Mouse (Mus musculus) embryonic facial prominence, embryonic 10.5 days (tissue): ENCODE measurements around the gene Mvd. TPM values are rescaled to one million over a fixed set of nuclear protein-coding genes. Genes with fewer than 3 reads are reported as not detected.

Source experiments
- DNase-seq: peaks from one replicate; pipeline ENCODE4 v3.0.0-alpha.2; 2017; ENCODE audit warnings: low spot score
- H3K27ac ChIP-seq: fragments of 300-500 bp; sonication (generic); replicated peaks from 2 replicates; pipeline ENCODE4 v1.5.1; 2016; ENCODE audit warnings: mild to moderate bottlenecking
- H3K27me3 ChIP-seq: fragments of 300-500 bp; sonication (generic); replicated peaks from 2 replicates; pipeline ENCODE4 v1.6.1; 2016; ENCODE audit warnings: low read depth, mild to moderate bottlenecking; ENCODE audit not compliant: poor library complexity, severe bottlenecking
- H3K36me3 ChIP-seq: fragments of 300-500 bp; sonication (generic); replicated peaks from 2 replicates; pipeline ENCODE4 v1.6.1; 2016; ENCODE audit warnings: mild to moderate bottlenecking, moderate library complexity
- H3K4me1 ChIP-seq: fragments of 300-500 bp; sonication (generic); 2 replicates; pipeline ENCODE4 v1.6.1; 2016
- H3K4me3 ChIP-seq: fragments of 300-500 bp; sonication (generic); 2 replicates; pipeline ENCODE4 v1.5.1; 2016; ENCODE audit warnings: mild to moderate bottlenecking, moderate library complexity
- H3K9me3 ChIP-seq: fragments of 300-500 bp; sonication (generic); 2 replicates; pipeline ENCODE4 v1.6.1; 2016; ENCODE audit warnings: mild to moderate bottlenecking
- WGBS: fragments of 180-500 bp; shearing (Covaris S2); methylation state at CpG from one replicate; pipeline ENCODE4 v1.1.7; 2016; 5-methylcytosine and 5-hydroxymethylcytosine counted together
- polyA plus RNA-seq: library from polyadenylated mRNA; unstranded; fragments of >200 nt; fragmentation: Nextera tagmentation; extraction: Ambion mirVana; gene quantifications from 2 replicates; pipeline ENCODE4 v1.2.1, GENCODE M21; 2016

Mvd gene
- polyA plus RNA-seq, 1 experiment from 2014 or later = 51.2 TPM

DNA sequence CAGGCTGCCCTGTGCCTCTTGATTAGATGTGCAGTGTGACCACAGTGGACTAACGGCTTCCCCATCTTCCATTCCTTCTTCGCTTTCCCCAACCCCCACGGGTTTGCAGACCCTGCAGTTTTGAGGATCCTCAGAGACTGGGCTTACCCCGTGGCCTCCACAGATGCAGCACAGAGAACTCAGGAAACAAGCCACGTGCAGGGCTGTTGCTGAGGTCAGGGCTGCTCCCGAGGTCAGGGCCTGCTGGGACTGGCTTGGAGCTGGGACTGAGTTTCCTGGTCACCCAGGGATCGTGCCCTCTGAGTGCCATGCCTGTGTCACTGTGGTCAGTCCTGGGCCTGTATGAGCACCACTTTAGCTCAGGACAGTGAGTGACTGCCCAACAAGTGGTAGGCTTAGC lies 21.8 kb upstream of the Mvd start:
- DNase-seq = no peak
- Histone ChIP-seq H3K27ac (0 out of 2 replicates have a peak overlapping the region, but pooled peaks have one; percentile 20), H3K36me3 (peaks cover 49% of the 10 kb centered on the region), H3K4me3 (no peak overlapping the region), H3K27me3 (peaks cover 36% of the 10 kb centered on the region), H3K4me1 (peaks cover 52% of the 10 kb centered on the region), H3K9me3 (no peaks in the 10 kb centered on the region)
- 57% methylated on average over 7 of the region's 7 CpGs for WGBS

DNA sequence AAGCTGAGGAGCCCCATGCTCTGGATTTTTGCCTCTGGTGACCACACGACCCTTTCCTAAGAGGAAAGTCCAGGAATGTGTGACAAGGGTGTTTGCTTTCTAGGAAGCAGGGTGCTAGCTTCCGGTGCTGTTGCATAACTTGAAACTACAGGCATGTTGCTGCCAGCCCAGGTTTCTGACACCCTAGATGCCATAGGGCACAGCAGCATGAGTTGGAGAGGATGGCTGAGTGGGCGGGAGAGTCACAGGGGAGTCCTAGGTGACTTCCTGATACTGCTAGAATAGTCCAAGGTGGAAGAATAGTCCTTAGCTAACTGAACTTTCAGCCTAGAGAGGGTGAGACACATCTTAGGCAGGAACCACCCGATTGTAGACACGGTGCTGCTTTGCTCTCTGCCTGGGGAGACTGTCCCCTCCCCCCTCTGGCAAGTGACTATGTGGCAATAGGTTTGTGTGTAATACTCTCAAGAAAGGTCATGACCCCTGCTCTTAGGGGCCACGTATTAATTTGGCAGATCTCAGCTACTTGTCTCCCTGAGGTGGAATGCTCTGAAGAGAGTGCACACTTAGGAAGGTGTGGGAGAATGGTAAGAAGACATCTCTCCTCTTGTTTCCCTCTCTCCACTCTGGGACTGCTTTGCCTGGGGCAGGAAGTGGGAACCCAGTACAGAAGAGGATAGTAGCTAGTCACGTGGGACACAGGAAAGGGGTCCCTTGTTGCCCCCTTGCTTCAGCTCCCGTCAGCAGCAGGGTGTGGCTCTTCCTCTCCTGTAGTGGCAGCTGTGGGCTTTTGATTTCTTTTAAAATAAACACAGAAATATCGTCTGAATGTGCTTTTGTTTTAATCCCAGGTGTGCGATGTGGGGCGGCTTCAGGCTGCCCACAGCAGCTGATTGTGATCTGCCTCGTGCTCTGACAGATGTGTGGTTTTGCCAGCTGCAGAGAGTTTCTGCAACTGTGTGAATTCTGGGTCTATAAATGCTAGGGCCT lies 20.7 kb upstream of the Mvd start:
- Histone ChIP-seq H3K27ac (no peak overlapping the region), H3K36me3 (peaks cover 40% of the 10 kb centered on the region), H3K4me1 (peaks cover 54% of the 10 kb centered on the region), H3K27me3 (peaks cover 46% of the 10 kb centered on the region), H3K4me3 (no peak overlapping the region), H3K9me3 (no peaks in the 10 kb centered on the region)
- no peak for DNase-seq
- WGBS = 56% methylated on average over 12 of the region's 12 CpGs

GRCm38 (mm10) chr8:122462510-122462909 lies 19.3 kb upstream of the Mvd start:
- no peak for DNase-seq
- H3K27me3 ChIP-seq = peaks cover 60% of the 10 kb centered on the region
- WGBS = 77% methylated on average over 8 of the region's 8 CpGs
- H3K9me3 ChIP-seq = no peaks in the 10 kb centered on the region
- no peak overlapping the region for H3K4me3 ChIP-seq
- H3K36me3 ChIP-seq = peaks cover 25% of the 10 kb centered on the region
- peaks cover 54% of the 10 kb centered on the region for H3K4me1 ChIP-seq
- H3K27ac ChIP-seq = no peak overlapping the region

DNA sequence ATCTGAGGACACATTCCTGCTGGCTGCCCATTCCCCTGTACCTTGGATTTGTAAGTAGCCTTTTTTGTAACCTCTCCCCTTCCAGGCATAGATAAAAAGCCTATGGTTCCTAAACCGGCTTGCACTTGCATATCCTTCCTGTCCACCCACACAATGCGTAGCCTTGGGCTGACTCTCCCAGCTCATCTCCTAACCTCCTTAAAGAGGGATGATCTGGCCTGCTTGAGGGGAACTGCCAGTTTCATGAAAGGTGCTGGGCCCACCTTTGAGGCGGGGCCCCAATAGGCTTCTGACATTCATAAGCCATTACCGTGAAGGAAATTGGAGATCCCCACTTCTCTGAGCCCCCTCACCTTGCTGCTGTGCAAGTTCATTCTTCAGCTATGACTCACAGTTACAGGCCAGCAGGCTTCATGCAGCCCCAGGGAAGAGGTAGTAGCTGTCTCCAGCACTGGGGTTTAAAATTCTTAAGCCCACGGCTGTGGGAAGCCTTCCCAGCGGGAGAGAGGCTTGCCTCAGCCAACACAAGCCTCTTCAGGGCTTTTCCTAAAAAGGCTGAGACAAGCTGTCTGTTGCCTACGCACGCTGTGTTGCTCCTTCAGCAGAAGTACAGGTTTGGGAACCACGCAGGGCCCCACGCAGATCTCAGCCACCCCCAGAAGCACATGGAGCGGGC lies 18.4 kb upstream of the Mvd start:
- Histone ChIP-seq H3K36me3 (peaks cover 16% of the 10 kb centered on the region), H3K9me3 (no peaks in the 10 kb centered on the region), H3K4me3 (no peak overlapping the region), H3K27me3 (peaks cover 69% of the 10 kb centered on the region), H3K4me1 (peaks cover 54% of the 10 kb centered on the region), H3K27ac (no peak overlapping the region)
- no peak for DNase-seq
- whole genome bisulfite sequencing = 61% methylated on average over 11 of the region's 11 CpGs

- Histone ChIP-seq H3K4me3 (peak within 1 kb of the TSS; percentile 50), H3K4me1 (peaks cover 54% of the 10 kb centered on the region), H3K27me3 (peaks cover 78% of the 10 kb centered on the region), H3K36me3 (peaks cover 8% of the 10 kb centered on the region), H3K9me3 (no peaks in the 10 kb centered on the region), H3K27ac (peak within 1 kb of the TSS; percentile 36; the same call in 1 of the 2 replicates)
- 3% methylated on average over 56 of the region's 56 CpGs for WGBS
- DNase-seq = peak; percentile 73
These were observed 17.6 kb upstream of the Mvd start, which contains the start of gene Snai3 for GRCm38 (mm10) chr8:122460524-122461472. TSS of gene Snai3 (minus strand) at chr8:122460733.

DNA sequence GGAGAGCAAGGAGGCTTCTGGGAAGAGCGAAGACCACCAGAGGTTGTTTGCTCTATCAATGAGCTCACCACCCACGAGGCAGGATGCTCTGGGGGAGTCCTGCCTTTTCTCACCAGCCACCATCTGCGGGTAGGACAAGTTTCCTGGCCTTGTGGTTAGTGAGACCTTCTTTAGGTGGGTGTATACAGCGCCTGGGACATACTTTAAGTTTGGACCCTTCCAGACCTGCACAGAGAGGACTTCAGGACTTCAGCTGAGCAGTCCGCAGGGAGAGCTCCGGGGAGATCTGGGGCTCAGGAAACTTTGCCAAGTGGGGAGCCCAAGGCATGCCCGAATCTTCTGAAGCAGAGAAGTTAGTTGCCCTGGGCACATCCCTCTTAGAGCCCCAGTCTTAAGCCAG lies 16.8 kb upstream of the Mvd start:
- H3K4me1 ChIP-seq = peaks cover 51% of the 10 kb centered on the region
- WGBS = 27% methylated on average over 7 of the region's 7 CpGs
- H3K36me3 ChIP-seq = peaks cover under 1% of the 10 kb centered on the region; the same call in 1 of the 2 replicates
- H3K27me3 ChIP-seq = peaks cover 81% of the 10 kb centered on the region
- peak overlapping the region; percentile 36; the same call in 1 of the 2 replicates for H3K27ac ChIP-seq
- H3K9me3 ChIP-seq = no peaks in the 10 kb centered on the region
- peak overlapping the region; percentile 50 for H3K4me3 ChIP-seq
- DNase-seq = no peak

DNA sequence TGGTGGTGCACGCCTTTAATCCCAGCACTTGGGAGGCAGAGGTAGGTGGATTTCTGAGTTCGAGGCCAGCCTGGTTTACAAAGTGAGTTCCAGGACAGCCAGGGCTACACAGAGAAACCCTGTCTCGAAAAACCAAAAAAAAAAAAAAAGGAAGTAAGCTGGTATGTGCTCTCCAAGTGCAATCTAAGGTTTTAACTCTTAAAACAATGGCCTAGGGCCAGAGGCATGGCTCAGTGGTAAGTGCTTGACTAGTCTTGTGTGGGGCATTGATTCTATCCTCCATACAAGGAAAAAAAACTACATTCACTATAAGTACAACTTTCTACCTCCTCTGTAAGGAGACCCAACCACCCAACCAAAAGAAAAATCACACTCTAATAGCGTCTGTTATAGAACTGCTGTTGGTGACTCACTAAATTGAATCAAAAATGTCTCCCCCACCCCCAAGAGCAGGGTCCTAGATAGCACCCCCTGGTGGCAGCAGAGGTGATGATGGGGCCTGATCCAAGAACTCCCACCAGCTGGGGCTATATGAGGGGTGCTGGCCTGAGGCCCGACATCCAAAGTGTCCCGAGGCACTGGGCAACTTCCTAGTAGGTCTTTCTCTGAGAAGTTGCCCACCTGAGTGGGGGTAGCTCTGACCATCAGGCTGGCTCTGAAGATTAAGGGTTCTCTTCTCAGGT lies 16.1 kb upstream of the Mvd start:
- no peaks in the 10 kb centered on the region for H3K36me3 ChIP-seq
- peaks cover 81% of the 10 kb centered on the region for H3K27me3 ChIP-seq
- H3K9me3 ChIP-seq = no peaks in the 10 kb centered on the region
- H3K27ac ChIP-seq = no peak overlapping the region
- peak; percentile 38 for DNase-seq
- peaks cover 45% of the 10 kb centered on the region for H3K4me1 ChIP-seq
- WGBS = 60% methylated on average over 6 of the region's 6 CpGs
- peak overlapping the region; percentile 50; the same call in 1 of the 2 replicates for H3K4me3 ChIP-seq

DNA sequence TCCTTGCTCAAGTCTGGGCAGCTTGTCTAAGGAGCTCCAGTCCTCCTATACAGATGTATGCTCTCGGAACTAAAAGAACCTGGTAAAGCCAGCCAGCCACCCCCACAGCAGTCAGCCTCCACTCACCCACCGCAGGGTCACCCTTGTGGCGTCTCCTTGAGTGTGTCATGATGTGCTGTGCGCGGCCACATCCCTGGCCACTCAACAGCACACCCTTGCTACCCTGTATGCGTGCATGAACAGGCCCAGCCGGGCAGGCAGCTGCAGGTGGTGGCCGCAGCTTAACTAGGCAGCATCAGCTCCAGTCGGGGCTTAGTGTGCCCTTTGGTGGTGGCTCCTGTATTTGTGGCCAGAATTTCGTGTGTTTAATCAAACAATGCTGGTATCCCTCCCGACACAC lies 13.9 kb upstream of the Mvd start:
- Histone ChIP-seq H3K36me3 (no peaks in the 10 kb centered on the region), H3K27me3 (peaks cover 67% of the 10 kb centered on the region), H3K9me3 (no peaks in the 10 kb centered on the region), H3K4me1 (peaks cover 25% of the 10 kb centered on the region), H3K4me3 (no peak overlapping the region), H3K27ac (no peak overlapping the region)
- DNase-seq = no peak
- 77% methylated on average over 11 of the region's 11 CpGs for WGBS

- no peak for DNase-seq
- 89% methylated on average over 6 of the region's 6 CpGs for WGBS
- Histone ChIP-seq H3K27me3 (peaks cover 39% of the 10 kb centered on the region), H3K9me3 (no peaks in the 10 kb centered on the region), H3K27ac (no peak overlapping the region), H3K36me3 (no peaks in the 10 kb centered on the region), H3K4me1 (no peaks in the 10 kb centered on the region), H3K4me3 (no peak overlapping the region)
These were observed 11.2 kb upstream of the Mvd start for GRCm38 (mm10) chr8:122454409-122454808.

GRCm38 (mm10) chr8:122452154-122452553 lies 8.9 kb upstream of the Mvd start:
- H3K9me3 ChIP-seq = no peaks in the 10 kb centered on the region
- H3K36me3 ChIP-seq = no peaks in the 10 kb centered on the region
- peaks cover 20% of the 10 kb centered on the region for H3K27me3 ChIP-seq
- DNase-seq = no peak
- no peak overlapping the region for H3K27ac ChIP-seq
- H3K4me3 ChIP-seq = no peak overlapping the region
- 88% methylated on average over 10 of the region's 10 CpGs for WGBS
- H3K4me1 ChIP-seq = no peaks in the 10 kb centered on the region

GRCm38 (mm10) chr8:122451161-122451703 lies 8.0 kb upstream of the Mvd start:
- Histone ChIP-seq H3K4me1 (0 out of 2 replicates have a peak, but pooled peaks cover under 1% of the 10 kb centered on the region), H3K9me3 (no peaks in the 10 kb centered on the region), H3K27ac (no peak overlapping the region), H3K4me3 (no peak overlapping the region), H3K36me3 (no peaks in the 10 kb centered on the region), H3K27me3 (peaks cover 11% of the 10 kb centered on the region)
- no peak for DNase-seq
- 86% methylated on average over 7 of the region's 7 CpGs for WGBS
